Mouse (Mus musculus): ENCODE results near the gene Ankrd17.

- no peak for TF ChIP-seq CTCF (IDR thresholded peaks at IDR 0.05; ENCODE audit: extremely low read depth, insufficient read depth, insufficient read length, insufficient replicate concordance)
- TF ChIP-seq POLR2A (IDR thresholded peaks at IDR 0.05; ENCODE audit: low read depth, low read length): no peak
Measured at GRCm38 (mm10) chr5:90245416-90245815, 121.0 kb downstream of the Ankrd17 start.
